Mouse (Mus musculus): ENCODE measurements around the gene Psmd1. TPM values are rescaled to one million over a fixed set of nuclear protein-coding genes. Genes with fewer than 3 reads are reported as not detected.

Gene Psmd1
- total and polyA plus RNA-seq, 2 experiments from 2014 or later = 91.5 to 195 TPM

DNA sequence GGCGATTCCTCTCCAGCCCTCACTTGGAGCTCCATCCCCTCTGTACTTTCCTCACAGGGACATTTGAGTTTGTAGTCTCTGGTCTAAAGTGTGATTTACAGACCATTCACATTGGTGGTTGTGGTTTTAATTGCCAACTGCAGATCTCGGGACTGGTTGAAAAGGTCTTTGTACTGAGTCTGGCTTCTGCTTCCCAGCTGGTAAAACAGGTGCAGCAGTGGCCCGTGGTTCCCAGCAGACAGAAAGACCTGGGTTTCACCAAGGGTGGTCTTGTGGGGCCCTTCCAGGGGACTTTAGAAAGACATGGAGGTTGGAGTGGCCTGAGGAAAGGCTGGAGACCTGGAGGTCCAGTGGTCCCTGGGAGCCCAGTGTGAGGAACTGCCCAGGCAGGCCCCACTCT, 9.2 kb upstream of the Psmd1 start:
- no peak overlapping the region for H3K4me2 ChIP-seq (ENCODE audit: low read depth, low read length, poor library complexity, severe bottlenecking)
- no peaks in the 10 kb centered on the region for H3K9me3 ChIP-seq (ENCODE audit: low read length)
- WGBS = 48% methylated on average over 3 of the region's 3 CpGs
- ATAC-seq (ENCODE audit: low FRiP score) (no peak), DNase-seq (ENCODE audit: low spot score) (no peak)
- peaks cover 4% of the 10 kb centered on the region; the same call in 1 of the 2 replicates for H3K36me3 ChIP-seq (ENCODE audit: insufficient read depth, low read length)
- no peak overlapping the region for H3K27ac ChIP-seq (ENCODE audit: low read depth, low read length)
- H3K4me1 ChIP-seq (ENCODE audit: insufficient read depth, low read length) = no peaks in the 10 kb centered on the region
- H3K9ac ChIP-seq (replicated peaks; ENCODE audit: low read length, poor library complexity, severe bottlenecking) = no peak overlapping the region
- no peak overlapping the region for H3K4me3 ChIP-seq (ENCODE audit: low read depth, low read length)
- no peaks in the 10 kb centered on the region for H3K27me3 ChIP-seq (ENCODE audit: insufficient read depth, low read length)
- no peak for TF ChIP-seq CTCF (IDR thresholded peaks at IDR 0.05)

DNA sequence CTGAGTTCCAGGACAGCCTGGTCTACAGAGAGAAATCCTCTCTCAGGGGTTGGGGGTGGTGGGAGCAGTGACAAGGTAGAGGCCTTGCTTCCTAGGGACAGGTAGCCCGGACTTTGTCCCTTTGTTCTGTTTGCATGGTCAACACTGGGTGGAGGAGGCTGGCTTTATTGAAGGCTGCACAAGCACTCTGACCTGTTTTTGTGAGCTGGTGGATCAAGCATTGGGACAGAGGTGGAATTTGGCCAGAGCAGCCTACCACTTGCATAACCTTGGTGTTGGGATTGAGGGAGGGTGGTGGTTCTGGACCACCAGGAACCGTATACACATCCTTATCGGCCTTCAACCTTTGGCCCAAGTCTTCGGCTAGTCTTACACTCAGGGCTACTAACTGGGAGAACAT, 7.9 kb upstream of the Psmd1 start:
- Histone ChIP-seq H3K4me3 (ENCODE audit: low read depth, low read length) (no peak overlapping the region), H3K27me3 (ENCODE audit: insufficient read depth, low read length) (no peaks in the 10 kb centered on the region), H3K9me3 (ENCODE audit: low read length) (no peaks in the 10 kb centered on the region), H3K4me2 (ENCODE audit: low read depth, low read length, poor library complexity, severe bottlenecking) (no peak overlapping the region), H3K4me1 (ENCODE audit: insufficient read depth, low read length) (no peaks in the 10 kb centered on the region), H3K36me3 (ENCODE audit: insufficient read depth, low read length) (peaks cover 4% of the 10 kb centered on the region; the same call in 1 of the 2 replicates), H3K27ac (ENCODE audit: low read depth, low read length) (no peak overlapping the region), H3K9ac (replicated peaks; ENCODE audit: low read length, poor library complexity, severe bottlenecking) (no peak overlapping the region)
- DNase-seq (ENCODE audit: low spot score) (no peak), ATAC-seq (ENCODE audit: low FRiP score) (no peak)
- TF ChIP-seq CTCF (IDR thresholded peaks at IDR 0.05) = no peak
- WGBS = 86% methylated on average over 4 of the region's 4 CpGs

DNA sequence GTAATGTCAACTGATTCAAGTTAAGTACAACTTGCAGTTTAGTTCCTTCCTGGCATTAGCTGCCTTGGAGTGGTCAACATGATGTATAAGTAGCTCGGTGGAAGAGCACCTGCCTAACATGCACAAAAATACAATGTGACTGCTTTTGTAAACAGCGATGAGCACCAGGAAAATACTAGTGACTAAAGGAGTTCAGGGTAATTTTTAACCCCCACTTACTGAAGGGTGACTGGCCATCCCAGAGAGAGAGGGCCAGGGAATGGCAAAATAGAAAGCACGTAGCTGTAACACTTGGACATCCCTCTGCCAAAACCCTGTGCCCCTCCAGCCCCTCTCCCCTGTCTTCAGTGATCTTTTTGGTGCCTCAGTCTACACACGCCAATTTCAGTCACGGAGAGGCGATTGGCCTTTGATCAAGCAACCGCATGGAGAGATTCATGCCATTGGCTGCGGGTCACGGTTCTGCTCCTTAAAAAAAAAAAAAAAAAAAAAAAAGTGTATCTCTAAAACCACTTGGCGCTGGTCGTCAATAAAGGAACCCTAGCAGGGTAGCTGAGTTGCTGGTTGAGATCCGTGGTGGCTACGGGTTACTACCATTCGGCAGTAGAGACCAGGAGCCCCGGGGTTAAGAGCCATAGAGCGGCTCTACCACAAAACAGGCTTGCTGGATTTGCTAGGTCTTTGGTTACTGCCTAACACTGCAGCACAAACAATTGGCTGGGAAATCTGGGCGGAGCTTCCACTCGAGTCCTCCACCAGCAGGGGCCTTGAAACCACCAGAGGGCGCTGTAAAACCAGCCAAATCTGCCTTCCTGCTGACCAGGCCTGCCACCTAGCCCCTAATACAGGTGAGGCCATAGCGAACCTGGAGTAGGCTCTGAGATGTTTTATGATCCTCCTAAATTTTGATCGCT, 5.1 kb upstream of the Psmd1 start:
- Histone ChIP-seq H3K36me3 (ENCODE audit: insufficient read depth, low read length) (no peaks in the 10 kb centered on the region), H3K27me3 (ENCODE audit: insufficient read depth, low read length) (no peaks in the 10 kb centered on the region), H3K4me1 (ENCODE audit: insufficient read depth, low read length) (no peaks in the 10 kb centered on the region), H3K9me3 (ENCODE audit: low read length) (no peaks in the 10 kb centered on the region), H3K27ac (ENCODE audit: low read depth, low read length) (peak overlapping the region; percentile 63), H3K9ac (replicated peaks; ENCODE audit: low read length, poor library complexity, severe bottlenecking) (peak overlapping the region; percentile 33; the same call in 1 of the 2 replicates), H3K4me3 (ENCODE audit: low read depth, low read length) (peak overlapping the region; percentile 33), H3K4me2 (ENCODE audit: low read depth, low read length, poor library complexity, severe bottlenecking) (peak overlapping the region; percentile 51)
- peak; percentile 96 for TF ChIP-seq CTCF (IDR thresholded peaks at IDR 0.05)
- 6% methylated on average over 21 of the region's 21 CpGs for WGBS
- DNase-seq (ENCODE audit: low spot score) (peak; percentile 97), ATAC-seq (ENCODE audit: low FRiP score) (peak; percentile 79)

DNA sequence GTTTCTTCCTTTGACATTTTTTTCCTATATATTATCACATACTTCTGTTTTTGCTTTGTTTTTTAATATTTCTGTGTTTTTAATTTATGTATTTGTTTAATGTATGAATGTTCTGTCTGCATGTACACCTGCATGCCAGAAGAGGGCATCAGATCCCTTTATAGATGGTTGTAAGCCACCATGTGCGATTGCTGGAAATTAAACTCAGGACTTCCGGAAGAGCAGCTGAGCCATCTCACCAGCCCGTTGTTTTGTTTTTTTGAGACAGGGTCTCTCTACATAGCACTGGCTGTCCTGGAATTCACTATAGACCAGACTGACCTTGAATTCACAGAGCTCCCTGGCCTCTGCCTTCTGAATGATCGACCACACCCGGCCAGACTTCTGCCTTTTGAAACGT, 1.7 kb upstream of the Psmd1 start:
- no peak for DNase-seq (ENCODE audit: low spot score)
- Histone ChIP-seq H3K4me1 (ENCODE audit: insufficient read depth, low read length) (peaks cover 4% of the 10 kb centered on the region), H3K9ac (replicated peaks; ENCODE audit: low read length, poor library complexity, severe bottlenecking) (no peak overlapping the region), H3K27me3 (ENCODE audit: insufficient read depth, low read length) (no peaks in the 10 kb centered on the region), H3K4me3 (ENCODE audit: low read depth, low read length) (no peak overlapping the region), H3K9me3 (ENCODE audit: low read length) (no peaks in the 10 kb centered on the region), H3K4me2 (ENCODE audit: low read depth, low read length, poor library complexity, severe bottlenecking) (no peak overlapping the region), H3K36me3 (ENCODE audit: insufficient read depth, low read length) (no peaks in the 10 kb centered on the region), H3K27ac (ENCODE audit: low read depth, low read length) (no peak overlapping the region)
- WGBS = 83% methylated on average over 6 of the region's 6 CpGs
- TF ChIP-seq CTCF (IDR thresholded peaks at IDR 0.05) = peak; percentile 56
- no peak for ATAC-seq (ENCODE audit: low FRiP score)

DNA sequence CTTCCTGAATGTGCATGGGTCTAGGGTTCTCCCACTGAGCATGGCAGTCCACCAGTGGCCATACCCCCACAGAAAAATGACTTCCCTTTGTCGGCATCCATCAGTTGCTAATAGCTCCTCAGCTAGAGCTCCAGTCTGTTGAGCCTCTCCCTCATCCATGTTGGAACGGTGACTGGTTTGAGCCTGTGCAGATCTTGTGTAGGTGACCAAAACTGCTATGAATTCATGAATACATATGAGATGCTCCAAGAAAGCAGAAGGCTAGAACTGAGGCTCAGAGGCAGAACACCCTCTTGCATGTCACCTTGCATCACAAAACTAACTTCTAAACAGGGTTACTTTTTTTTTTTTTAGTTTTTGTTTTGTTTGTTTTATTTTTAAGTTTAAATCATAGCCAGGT, 12.4 kb downstream of the Psmd1 start:
- no peak overlapping the region for H3K27ac ChIP-seq (ENCODE audit: low read depth, low read length)
- no peak for TF ChIP-seq CTCF (IDR thresholded peaks at IDR 0.05)
- no peak overlapping the region for H3K4me2 ChIP-seq (ENCODE audit: low read depth, low read length, poor library complexity, severe bottlenecking)
- no peaks in the 10 kb centered on the region for H3K27me3 ChIP-seq (ENCODE audit: insufficient read depth, low read length)
- no peaks in the 10 kb centered on the region for H3K4me1 ChIP-seq (ENCODE audit: insufficient read depth, low read length)
- peaks cover 48% of the 10 kb centered on the region for H3K36me3 ChIP-seq (ENCODE audit: insufficient read depth, low read length)
- H3K9ac ChIP-seq (replicated peaks; ENCODE audit: low read length, poor library complexity, severe bottlenecking) = no peak overlapping the region
- H3K9me3 ChIP-seq (ENCODE audit: low read length) = no peaks in the 10 kb centered on the region
- WGBS = 98% methylated on average over 2 of the region's 2 CpGs
- ATAC-seq (ENCODE audit: low FRiP score) (no peak), DNase-seq (ENCODE audit: low spot score) (no peak)
- no peak overlapping the region for H3K4me3 ChIP-seq (ENCODE audit: low read depth, low read length)

DNA sequence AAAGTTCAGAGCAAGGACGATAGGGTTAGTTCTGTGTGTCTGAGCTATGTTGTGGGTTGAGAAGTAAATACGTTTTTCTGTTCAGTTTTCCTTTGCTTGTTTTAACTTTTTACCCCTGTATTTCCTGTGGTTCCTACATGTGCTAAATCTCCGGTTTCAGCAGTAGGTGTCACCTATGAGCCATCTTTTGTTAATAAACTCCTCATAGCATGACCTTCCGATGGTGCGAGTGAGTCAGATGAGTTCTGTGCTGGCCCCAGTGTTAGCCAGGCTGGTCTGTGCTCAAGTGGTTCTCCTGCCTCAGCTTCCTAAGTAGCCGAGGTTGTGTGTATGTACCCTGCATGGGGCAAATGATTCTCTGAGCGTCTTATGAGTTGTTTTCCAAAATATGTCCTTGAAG, 30.2 kb downstream of the Psmd1 start:
- Histone ChIP-seq H3K4me3 (ENCODE audit: low read depth, low read length) (no peak overlapping the region), H3K27ac (ENCODE audit: low read depth, low read length) (no peak overlapping the region), H3K4me1 (ENCODE audit: insufficient read depth, low read length) (no peaks in the 10 kb centered on the region), H3K9ac (replicated peaks; ENCODE audit: low read length, poor library complexity, severe bottlenecking) (no peak overlapping the region), H3K27me3 (ENCODE audit: insufficient read depth, low read length) (no peaks in the 10 kb centered on the region), H3K4me2 (ENCODE audit: low read depth, low read length, poor library complexity, severe bottlenecking) (no peak overlapping the region), H3K9me3 (ENCODE audit: low read length) (no peaks in the 10 kb centered on the region), H3K36me3 (ENCODE audit: insufficient read depth, low read length) (peaks cover 17% of the 10 kb centered on the region)
- DNase-seq (ENCODE audit: low spot score) (no peak), ATAC-seq (ENCODE audit: low FRiP score) (no peak)
- WGBS = 86% methylated on average over 7 of the region's 7 CpGs
- peak; percentile 5; the same call in 1 of the 2 replicates for TF ChIP-seq CTCF (IDR thresholded peaks at IDR 0.05)

Measured in midbrain, postnatal 0 days (tissue).